Mouse (Mus musculus): ENCODE results near the gene Disp1. TPM values are rescaled to one million over a fixed set of nuclear protein-coding genes. Genes with fewer than 3 reads are reported as not detected.

The Disp1 gene
- polyA plus RNA-seq, 1 experiment from 2014 or later: 8.0 TPM

DNA sequence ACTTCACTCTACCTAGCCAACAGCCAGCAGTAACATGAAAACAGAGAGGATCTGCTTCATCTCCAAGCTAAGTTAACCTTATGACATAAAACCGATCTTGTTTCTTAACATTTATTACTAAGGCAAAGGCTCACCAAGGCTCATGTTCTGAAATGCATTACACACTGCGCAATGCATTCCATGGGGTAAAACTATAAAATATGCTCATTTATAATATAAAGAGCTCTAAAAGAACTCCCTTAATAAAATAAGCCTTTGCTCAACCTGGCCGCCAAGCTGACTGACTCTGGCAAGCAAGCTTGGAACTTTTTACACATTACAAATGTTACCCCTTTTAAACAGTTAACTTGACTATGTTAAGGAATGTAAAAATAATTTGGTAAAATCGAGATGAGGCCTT is 94.1 kb downstream of the Disp1 start:
- no peaks in the 10 kb centered on the region for H3K27me3 ChIP-seq (replicated peaks; ENCODE audit: control insufficient read depth, insufficient read depth, low read length)
- H3K9ac ChIP-seq (ENCODE audit: low read depth, low read length): no peak overlapping the region
- H3K9me3 ChIP-seq (ENCODE audit: control insufficient read depth, low read length): no peaks in the 10 kb centered on the region
- H3K27ac ChIP-seq (ENCODE audit: low read length): no peak overlapping the region
- H3K36me3 ChIP-seq (ENCODE audit: control insufficient read depth, insufficient read depth, low read length): no peaks in the 10 kb centered on the region
- no peak overlapping the region for H3K4me2 ChIP-seq (ENCODE audit: low read depth, low read length)
- WGBS: 65% methylated on average over 4 of the region's 4 CpGs
- no peaks in the 10 kb centered on the region; the same call in none of the 2 replicates for H3K4me1 ChIP-seq (ENCODE audit: control insufficient read depth, insufficient read depth, low read length)
- H3K4me3 ChIP-seq (ENCODE audit: low read length): no peak overlapping the region
- ATAC-seq: no peak

DNA sequence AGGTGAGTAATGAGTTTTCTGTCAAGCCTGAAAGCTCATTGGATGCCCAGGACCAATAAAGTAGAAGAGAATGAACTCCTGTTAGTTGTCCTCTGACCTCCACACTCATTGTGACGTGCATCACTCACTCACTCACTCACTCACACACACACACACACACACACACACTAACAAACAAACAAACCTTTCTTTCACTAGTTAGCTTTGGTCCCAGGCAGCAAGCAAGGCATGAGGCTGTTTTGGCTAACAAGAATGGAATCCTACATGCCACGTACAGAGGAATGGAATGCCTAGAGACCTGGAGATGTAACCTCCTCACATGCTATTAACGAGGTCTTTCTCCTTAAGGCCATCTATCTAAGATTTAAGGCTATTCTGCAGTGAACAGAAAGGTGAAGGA is 97.6 kb downstream of the Disp1 start:
- no peaks in the 10 kb centered on the region; the same call in 1 of the 2 replicates for H3K4me1 ChIP-seq (ENCODE audit: control insufficient read depth, insufficient read depth, low read length)
- no peak overlapping the region for H3K27ac ChIP-seq (ENCODE audit: low read length)
- no peaks in the 10 kb centered on the region for H3K36me3 ChIP-seq (ENCODE audit: control insufficient read depth, insufficient read depth, low read length)
- H3K4me2 ChIP-seq (ENCODE audit: low read depth, low read length): no peak overlapping the region
- no peak for ATAC-seq
- WGBS: 49% methylated on average over 3 of the region's 3 CpGs
- H3K9ac ChIP-seq (ENCODE audit: low read depth, low read length): no peak overlapping the region
- no peak overlapping the region for H3K4me3 ChIP-seq (ENCODE audit: low read length)
- H3K27me3 ChIP-seq (replicated peaks; ENCODE audit: control insufficient read depth, insufficient read depth, low read length): no peaks in the 10 kb centered on the region
- no peaks in the 10 kb centered on the region for H3K9me3 ChIP-seq (ENCODE audit: control insufficient read depth, low read length)

DNA sequence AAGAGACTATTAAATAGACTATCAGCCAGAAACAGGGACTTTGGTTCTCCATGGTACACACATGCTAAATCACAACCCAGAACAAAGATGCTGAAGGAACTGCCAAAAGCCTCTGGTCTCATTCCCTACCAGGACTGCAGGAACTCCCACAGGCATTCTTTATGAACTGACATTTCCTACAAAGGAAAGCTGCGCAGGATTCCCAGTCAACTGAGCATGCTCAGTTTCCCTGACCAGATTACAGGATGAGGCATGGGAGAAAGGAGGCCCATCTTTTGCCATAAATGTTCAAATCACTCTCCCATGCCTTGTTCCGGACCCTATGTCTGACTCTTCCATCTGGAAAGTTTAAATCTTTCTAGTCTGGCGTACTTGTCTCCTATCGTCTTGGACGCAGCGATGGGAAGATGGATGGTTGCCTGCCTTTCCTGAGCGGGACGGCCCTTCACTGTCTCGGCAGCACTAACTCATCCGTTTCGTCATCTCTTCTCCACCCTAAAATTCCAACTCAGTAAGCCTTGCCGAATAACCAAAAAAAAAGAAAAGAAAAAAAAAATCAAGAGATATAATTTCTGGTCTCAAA is 100.9 kb downstream of the Disp1 start:
- no peaks in the 10 kb centered on the region for H3K9me3 ChIP-seq (ENCODE audit: control insufficient read depth, low read length)
- H3K4me1 ChIP-seq (ENCODE audit: control insufficient read depth, insufficient read depth, low read length): peaks cover 3% of the 10 kb centered on the region
- no peak overlapping the region for H3K4me3 ChIP-seq (ENCODE audit: low read length)
- no peaks in the 10 kb centered on the region for H3K36me3 ChIP-seq (ENCODE audit: control insufficient read depth, insufficient read depth, low read length)
- H3K27ac ChIP-seq (ENCODE audit: low read length): 0 out of 2 replicates have a peak overlapping the region, but pooled peaks have one; percentile 45
- no peak for ATAC-seq
- no peak overlapping the region for H3K4me2 ChIP-seq (ENCODE audit: low read depth, low read length)
- no peaks in the 10 kb centered on the region for H3K27me3 ChIP-seq (replicated peaks; ENCODE audit: control insufficient read depth, insufficient read depth, low read length)
- 62% methylated on average over 12 of the region's 12 CpGs for WGBS
- H3K9ac ChIP-seq (ENCODE audit: low read depth, low read length): no peak overlapping the region

DNA sequence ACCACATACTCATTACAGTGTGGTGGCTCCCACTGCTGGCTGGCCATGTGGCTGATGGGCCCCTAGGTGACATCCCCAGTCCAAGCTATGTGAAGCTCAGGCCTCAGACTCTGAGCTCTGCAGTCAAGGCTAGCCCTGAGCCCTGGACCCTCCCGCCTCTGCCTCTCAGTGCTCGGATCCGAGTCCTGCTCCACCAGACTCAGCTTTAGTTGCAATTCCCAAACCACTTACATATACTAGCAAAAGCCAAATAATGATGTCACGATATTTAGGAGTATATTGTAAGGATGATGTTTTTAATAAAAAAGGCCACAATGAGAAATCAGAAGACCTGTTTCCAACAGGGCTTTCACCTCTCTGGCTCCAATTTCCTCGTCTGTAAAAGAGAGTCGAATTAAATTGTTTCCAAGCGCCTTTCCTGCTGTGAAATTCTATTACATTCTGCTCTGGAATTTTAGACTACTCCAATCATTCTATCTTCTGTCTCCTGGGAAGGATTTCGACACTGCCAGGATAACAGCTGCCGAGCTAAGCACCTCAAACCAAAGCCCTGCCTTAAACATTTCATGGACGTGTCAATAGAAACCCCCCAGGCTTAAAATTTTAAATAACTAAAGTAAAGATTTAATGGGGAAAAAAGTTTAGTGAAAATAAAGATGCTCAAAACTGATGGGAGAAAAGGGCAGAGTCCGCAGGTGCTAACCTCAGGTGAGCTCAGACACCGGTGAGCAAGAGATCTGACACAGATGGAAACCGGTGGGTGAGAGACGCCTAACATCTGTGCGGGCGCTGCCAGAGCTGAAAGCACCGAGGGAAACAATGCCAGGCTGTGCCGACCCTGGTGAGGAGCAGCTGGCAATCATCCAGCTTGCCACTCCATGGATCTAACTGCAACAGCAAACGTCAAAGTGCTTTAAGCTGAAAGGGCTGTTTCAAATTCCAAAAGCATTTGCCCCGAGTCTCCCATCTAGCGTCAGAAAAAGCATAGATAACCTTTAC is 103.2 kb downstream of the Disp1 start:
- no peak for ATAC-seq
- no peak overlapping the region for H3K27ac ChIP-seq (ENCODE audit: low read length)
- no peak overlapping the region for H3K4me3 ChIP-seq (ENCODE audit: low read length)
- 73% methylated on average over 21 of the region's 21 CpGs for WGBS
- no peaks in the 10 kb centered on the region for H3K36me3 ChIP-seq (ENCODE audit: control insufficient read depth, insufficient read depth, low read length)
- peaks cover 11% of the 10 kb centered on the region for H3K4me1 ChIP-seq (ENCODE audit: control insufficient read depth, insufficient read depth, low read length)
- H3K27me3 ChIP-seq (replicated peaks; ENCODE audit: control insufficient read depth, insufficient read depth, low read length): no peaks in the 10 kb centered on the region
- H3K9ac ChIP-seq (ENCODE audit: low read depth, low read length): no peak overlapping the region
- H3K9me3 ChIP-seq (ENCODE audit: control insufficient read depth, low read length): no peaks in the 10 kb centered on the region
- H3K4me2 ChIP-seq (ENCODE audit: low read depth, low read length): no peak overlapping the region

DNA sequence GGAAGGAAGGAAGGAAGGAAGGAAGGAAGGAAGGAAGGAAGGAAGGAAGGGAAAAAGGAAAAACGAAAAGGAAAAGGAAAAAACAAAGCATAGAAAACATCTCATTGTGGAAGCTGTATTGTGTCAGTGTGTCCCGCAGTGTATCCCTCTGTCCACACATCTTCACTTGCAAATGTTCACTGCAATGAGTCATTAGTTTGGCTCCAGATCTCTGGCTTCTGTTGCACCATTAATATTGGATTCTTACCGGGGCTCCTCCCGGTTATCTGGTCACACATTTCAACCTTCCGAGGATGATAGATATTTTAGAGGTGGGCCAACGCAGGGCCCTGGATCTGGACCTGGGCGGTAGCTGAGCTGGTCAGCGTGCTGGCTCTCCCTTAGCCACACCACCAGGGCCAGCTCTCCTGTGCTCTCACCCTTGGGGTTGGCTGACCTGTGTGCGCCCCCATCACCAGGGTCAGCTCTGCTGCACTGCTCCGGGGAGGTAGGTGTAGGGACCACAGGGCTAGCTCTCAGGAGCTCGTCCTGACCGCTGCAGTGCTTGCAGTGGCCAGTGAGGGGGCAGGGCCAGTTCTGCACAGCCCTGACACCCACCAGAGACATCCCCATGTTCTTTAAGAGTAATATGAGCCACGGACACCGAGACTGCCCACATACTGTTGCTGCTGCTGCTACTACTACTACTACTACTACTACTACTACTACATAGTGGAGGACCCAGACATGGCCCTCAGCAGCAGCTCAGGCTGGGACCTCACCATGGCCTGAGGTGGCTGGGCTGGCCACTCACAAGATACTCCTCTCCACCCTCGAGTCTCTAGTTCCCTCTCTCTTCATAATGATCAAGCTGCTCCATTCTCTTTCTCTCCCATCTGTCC is 104.1 kb downstream of the Disp1 start:
- no peak for ATAC-seq
- 63% methylated on average over 15 of the region's 15 CpGs for WGBS
- no peak overlapping the region for H3K9ac ChIP-seq (ENCODE audit: low read depth, low read length)
- peaks cover 11% of the 10 kb centered on the region for H3K4me1 ChIP-seq (ENCODE audit: control insufficient read depth, insufficient read depth, low read length)
- H3K4me2 ChIP-seq (ENCODE audit: low read depth, low read length): no peak overlapping the region
- H3K27me3 ChIP-seq (replicated peaks; ENCODE audit: control insufficient read depth, insufficient read depth, low read length): no peaks in the 10 kb centered on the region
- H3K9me3 ChIP-seq (ENCODE audit: control insufficient read depth, low read length): no peaks in the 10 kb centered on the region
- H3K36me3 ChIP-seq (ENCODE audit: control insufficient read depth, insufficient read depth, low read length): no peaks in the 10 kb centered on the region
- H3K4me3 ChIP-seq (ENCODE audit: low read length): no peak overlapping the region
- H3K27ac ChIP-seq (ENCODE audit: low read length): no peak overlapping the region

DNA sequence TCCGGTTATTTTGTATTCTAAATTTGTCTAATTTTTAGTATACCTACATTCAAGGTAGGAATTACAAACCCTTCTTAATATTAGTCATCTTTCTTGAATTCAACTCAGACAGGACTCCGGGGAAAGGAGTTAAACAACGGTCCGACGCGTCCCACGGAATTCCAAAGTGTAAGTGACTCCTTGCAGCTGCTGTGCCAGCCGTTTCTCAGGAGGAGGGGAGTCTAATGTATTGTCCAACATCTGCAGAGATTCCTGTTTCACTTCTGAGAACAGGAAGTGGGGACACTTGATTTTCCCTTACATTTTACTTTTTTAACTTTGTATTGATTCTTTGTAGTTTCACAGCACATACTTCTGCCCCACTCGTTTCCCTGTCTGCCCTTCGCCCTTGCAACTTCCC is 104.9 kb downstream of the Disp1 start:
- Histone ChIP-seq H3K4me1 (ENCODE audit: control insufficient read depth, insufficient read depth, low read length) (peaks cover 11% of the 10 kb centered on the region), H3K4me3 (ENCODE audit: low read length) (no peak overlapping the region), H3K9me3 (ENCODE audit: control insufficient read depth, low read length) (no peaks in the 10 kb centered on the region), H3K4me2 (ENCODE audit: low read depth, low read length) (no peak overlapping the region), H3K27ac (ENCODE audit: low read length) (no peak overlapping the region), H3K36me3 (ENCODE audit: control insufficient read depth, insufficient read depth, low read length) (no peaks in the 10 kb centered on the region), H3K9ac (ENCODE audit: low read depth, low read length) (no peak overlapping the region), H3K27me3 (replicated peaks; ENCODE audit: control insufficient read depth, insufficient read depth, low read length) (no peaks in the 10 kb centered on the region)
- ATAC-seq: no peak
- 49% methylated on average over 10 of the region's 10 CpGs for WGBS

DNA sequence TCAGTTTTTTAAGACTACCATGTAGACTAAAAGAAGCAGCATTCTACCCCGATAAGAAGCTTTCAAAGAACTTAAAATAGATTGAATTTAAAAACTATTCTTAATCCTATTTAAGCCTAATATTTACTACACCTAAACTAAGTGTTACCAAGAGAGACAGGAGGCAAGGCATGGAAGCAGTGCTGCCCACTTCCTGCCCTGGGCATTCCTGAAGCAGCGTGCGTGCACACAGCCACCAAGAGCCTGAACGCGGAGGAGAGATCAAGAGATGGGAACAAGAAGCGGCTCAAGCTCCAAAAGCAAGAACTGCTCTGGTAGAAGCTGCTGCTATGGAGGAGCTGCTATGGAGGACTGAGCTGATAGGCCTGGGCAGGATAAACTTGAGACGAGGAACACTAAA is 106.2 kb downstream of the Disp1 start:
- Histone ChIP-seq H3K36me3 (ENCODE audit: control insufficient read depth, insufficient read depth, low read length) (no peaks in the 10 kb centered on the region), H3K27me3 (replicated peaks; ENCODE audit: control insufficient read depth, insufficient read depth, low read length) (no peaks in the 10 kb centered on the region), H3K4me2 (ENCODE audit: low read depth, low read length) (no peak overlapping the region), H3K27ac (ENCODE audit: low read length) (no peak overlapping the region), H3K4me3 (ENCODE audit: low read length) (no peak overlapping the region), H3K9ac (ENCODE audit: low read depth, low read length) (no peak overlapping the region), H3K9me3 (ENCODE audit: control insufficient read depth, low read length) (no peaks in the 10 kb centered on the region), H3K4me1 (ENCODE audit: control insufficient read depth, insufficient read depth, low read length) (peaks cover 11% of the 10 kb centered on the region)
- 79% methylated on average over 7 of the region's 7 CpGs for WGBS
- ATAC-seq: no peak

DNA sequence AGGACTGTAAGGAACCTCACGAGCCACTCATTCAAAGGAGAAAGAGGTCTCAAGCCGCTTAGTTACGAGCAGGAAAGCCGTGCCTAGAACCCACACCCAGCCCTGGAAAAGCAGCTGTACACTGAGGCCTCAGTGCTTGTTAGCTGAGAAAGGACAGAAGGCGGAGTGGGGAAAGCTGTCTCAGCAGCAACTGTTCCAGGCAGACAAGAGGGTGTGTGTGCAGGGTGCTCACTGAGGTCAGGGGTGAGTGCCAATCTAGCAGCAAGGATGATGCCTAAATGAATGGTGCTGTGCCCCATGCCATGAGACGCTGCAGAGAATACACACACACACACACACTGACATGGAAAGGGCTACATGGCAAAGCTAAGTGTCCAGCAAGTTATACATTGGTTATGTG is 106.8 kb downstream of the Disp1 start:
- H3K27ac ChIP-seq (ENCODE audit: low read length): peak overlapping the region; percentile 53
- H3K4me1 ChIP-seq (ENCODE audit: control insufficient read depth, insufficient read depth, low read length): peaks cover 11% of the 10 kb centered on the region
- no peak overlapping the region for H3K4me2 ChIP-seq (ENCODE audit: low read depth, low read length)
- no peaks in the 10 kb centered on the region for H3K36me3 ChIP-seq (ENCODE audit: control insufficient read depth, insufficient read depth, low read length)
- H3K9ac ChIP-seq (ENCODE audit: low read depth, low read length): peak overlapping the region; percentile 10; the same call in 1 of the 2 replicates
- no peaks in the 10 kb centered on the region for H3K9me3 ChIP-seq (ENCODE audit: control insufficient read depth, low read length)
- H3K27me3 ChIP-seq (replicated peaks; ENCODE audit: control insufficient read depth, insufficient read depth, low read length): no peaks in the 10 kb centered on the region
- 67% methylated on average over 6 of the region's 6 CpGs for WGBS
- no peak overlapping the region for H3K4me3 ChIP-seq (ENCODE audit: low read length)
- no peak for ATAC-seq

DNA sequence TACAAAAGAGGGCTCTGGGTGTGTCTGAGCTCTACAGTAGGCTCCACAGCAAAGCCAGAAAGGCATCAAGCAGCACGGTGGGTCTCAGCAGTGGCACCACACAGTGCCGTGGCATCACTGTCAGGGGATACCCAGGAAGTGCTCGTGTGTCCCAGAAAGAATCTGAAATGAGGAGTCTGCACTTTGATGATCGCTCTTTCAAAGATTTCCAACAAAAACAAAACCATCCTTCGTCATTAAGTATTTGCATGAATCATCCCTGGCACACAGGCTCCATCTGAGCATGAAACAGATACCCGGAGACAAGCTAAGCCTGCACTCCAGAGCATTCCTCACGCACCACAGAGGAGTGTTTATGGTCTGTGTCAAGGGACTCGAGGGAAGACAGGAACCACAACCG is 107.8 kb downstream of the Disp1 start:
- Histone ChIP-seq H3K9me3 (ENCODE audit: control insufficient read depth, low read length) (no peaks in the 10 kb centered on the region), H3K36me3 (ENCODE audit: control insufficient read depth, insufficient read depth, low read length) (no peaks in the 10 kb centered on the region), H3K27me3 (replicated peaks; ENCODE audit: control insufficient read depth, insufficient read depth, low read length) (no peaks in the 10 kb centered on the region), H3K9ac (ENCODE audit: low read depth, low read length) (no peak overlapping the region), H3K4me2 (ENCODE audit: low read depth, low read length) (no peak overlapping the region), H3K4me1 (ENCODE audit: control insufficient read depth, insufficient read depth, low read length) (peaks cover 11% of the 10 kb centered on the region), H3K27ac (ENCODE audit: low read length) (peak overlapping the region; percentile 39), H3K4me3 (ENCODE audit: low read length) (no peak overlapping the region)
- 39% methylated on average over 9 of the region's 9 CpGs for WGBS
- peak; percentile 76 for ATAC-seq
